Mouse (Mus musculus): Measurements from ENCODE around the gene Smtnl2. TPM values are rescaled to one million over a fixed set of nuclear protein-coding genes. Genes with fewer than 3 reads are reported as not detected.

Gene Smtnl2
- polyA plus RNA-seq (2014; fragmentation: Nextera tagmentation; extraction: Ambion mirVana): 8.0 TPM in 2 replicates

DNA sequence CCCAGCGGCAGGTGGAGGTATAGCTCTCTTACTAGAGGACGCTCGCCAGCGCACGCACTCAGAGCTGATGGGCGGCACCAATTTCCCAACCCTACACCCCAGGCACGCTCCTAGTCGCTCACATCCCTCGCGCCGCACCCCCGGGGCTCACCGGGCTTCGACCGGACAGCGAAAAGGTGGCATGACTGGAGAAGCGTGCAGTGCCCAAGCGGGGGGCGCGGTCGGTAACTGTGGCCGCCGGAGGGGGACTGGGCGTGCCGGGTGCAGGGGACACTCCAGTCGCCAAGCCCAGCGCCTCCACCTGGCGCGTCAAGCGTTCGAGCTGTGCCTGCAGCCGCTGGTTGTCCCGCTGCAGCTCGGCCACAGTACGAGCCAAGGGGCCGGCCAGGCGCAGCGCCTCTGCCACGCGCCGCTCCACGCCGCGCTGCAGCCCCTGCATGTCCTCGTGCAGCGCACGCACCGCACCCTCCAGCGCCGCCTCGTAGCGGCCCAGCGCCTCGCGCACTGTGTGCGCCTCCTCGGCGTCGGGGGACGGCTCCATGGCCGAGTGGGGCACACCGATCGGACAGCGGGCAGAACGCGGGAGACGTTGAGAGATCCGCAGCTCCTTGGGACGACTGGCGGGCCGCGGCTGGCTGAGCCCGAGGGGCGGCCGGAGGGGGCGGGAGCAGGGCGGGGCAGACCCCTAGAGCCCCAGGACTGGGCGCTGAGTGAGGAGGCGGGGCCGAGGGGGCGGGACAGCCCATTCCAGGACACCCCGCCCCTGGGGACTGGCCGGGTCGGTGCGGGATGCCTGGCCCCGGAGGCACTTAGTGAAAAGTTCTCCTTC, at the start of gene Smtnl2:
Gene Smtnl2, minus strand, starts transcription at position 621 of the 829 bp plus-strand sequence.
- ATAC-seq (replicated peaks; ENCODE audit: insufficient number of reproducible peaks, low FRiP score, low TSS enrichment, low read depth): peak; percentile 85
- peak within 1 kb of the TSS; percentile 66 for H3K9ac ChIP-seq (replicated peaks; ENCODE audit: low read length)
- H3K36me3 ChIP-seq (replicated peaks; ENCODE audit: control insufficient read depth, insufficient read depth, low read depth, low read length): no peaks in the 10 kb centered on the region
- under 1% methylated on average over 73 of the region's 86 CpGs for WGBS
- H3K27me3 ChIP-seq (ENCODE audit: control insufficient read depth, insufficient read depth, low read length): no peaks in the 10 kb centered on the region
- H3K4me3 ChIP-seq (ENCODE audit: low read depth, low read length): peak within 1 kb of the TSS; percentile 64
- H3K27ac ChIP-seq (replicated peaks; ENCODE audit: low read depth, low read length): no peak within 1 kb of the TSS
- H3K9me3 ChIP-seq (replicated peaks; ENCODE audit: control insufficient read depth, low read length): no peaks in the 10 kb centered on the region
- H3K4me1 ChIP-seq (ENCODE audit: control insufficient read depth, insufficient read depth, low read length): 0 out of 2 replicates have a peak, but pooled peaks cover 2% of the 10 kb centered on the region
- peak; percentile 87 for DNase-seq (ENCODE audit: low spot score)
- peak within 1 kb of the TSS; percentile 95 for H3K4me2 ChIP-seq (ENCODE audit: low read depth, low read length)

DNA sequence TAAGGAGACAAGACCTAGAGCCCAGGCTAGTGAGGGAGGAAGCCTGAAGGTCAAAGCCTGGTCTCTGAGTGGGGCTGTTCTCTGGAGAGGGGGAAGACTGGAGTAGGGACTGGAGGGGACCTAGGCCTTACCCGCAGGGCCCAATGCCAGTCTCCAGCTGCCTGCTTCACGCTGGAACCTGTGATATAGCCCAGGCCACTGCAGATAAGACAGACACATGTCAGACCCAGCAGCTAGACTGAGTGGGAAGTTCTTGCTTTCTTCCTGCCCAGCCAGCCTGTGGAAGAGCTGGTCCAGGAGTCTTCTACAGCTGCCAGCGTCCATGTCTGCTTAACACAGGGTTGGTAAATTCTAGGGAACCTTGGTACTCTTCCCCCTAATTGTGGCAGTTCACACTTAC, 47.0 kb upstream of the Smtnl2 start:
- H3K27ac ChIP-seq (replicated peaks; ENCODE audit: low read depth, low read length): no peak overlapping the region
- 75% methylated on average over 3 of the region's 3 CpGs for WGBS
- no peaks in the 10 kb centered on the region for H3K4me1 ChIP-seq (ENCODE audit: control insufficient read depth, insufficient read depth, low read length)
- no peak overlapping the region for H3K4me3 ChIP-seq (ENCODE audit: low read depth, low read length)
- H3K4me2 ChIP-seq (ENCODE audit: low read depth, low read length): no peak overlapping the region
- ATAC-seq (replicated peaks; ENCODE audit: insufficient number of reproducible peaks, low FRiP score, low TSS enrichment, low read depth): no peak
- no peaks in the 10 kb centered on the region for H3K27me3 ChIP-seq (ENCODE audit: control insufficient read depth, insufficient read depth, low read length)
- DNase-seq (ENCODE audit: low spot score): no peak
- H3K9me3 ChIP-seq (replicated peaks; ENCODE audit: control insufficient read depth, low read length): no peaks in the 10 kb centered on the region
- no peaks in the 10 kb centered on the region for H3K36me3 ChIP-seq (replicated peaks; ENCODE audit: control insufficient read depth, insufficient read depth, low read depth, low read length)
- H3K9ac ChIP-seq (replicated peaks; ENCODE audit: low read length): no peak overlapping the region

DNA sequence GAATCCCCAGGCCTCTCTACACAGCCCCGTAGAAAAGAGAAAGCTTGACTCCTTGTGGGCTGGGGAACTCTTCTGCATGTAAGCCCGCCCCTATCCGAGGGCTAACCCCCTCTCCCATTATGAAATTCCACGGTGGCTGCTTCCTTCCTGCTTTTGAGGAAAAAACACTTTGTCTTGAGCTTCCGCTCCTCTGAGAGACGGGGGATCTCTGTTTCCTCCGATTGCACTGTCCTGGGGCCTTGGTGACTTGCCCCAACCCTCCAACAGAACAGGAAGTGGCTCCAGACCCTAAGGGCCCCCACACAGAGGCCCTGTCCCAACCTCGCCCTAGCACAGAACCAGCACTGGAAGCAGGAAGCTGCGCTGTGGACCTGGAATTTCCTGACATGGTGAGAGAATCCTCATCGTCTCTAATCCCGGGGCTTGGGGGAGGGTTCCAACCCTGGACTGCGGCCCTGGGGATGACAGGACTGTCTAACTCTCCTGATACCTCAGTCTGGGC, 46.5 kb upstream of the Smtnl2 start:
- H3K36me3 ChIP-seq (replicated peaks; ENCODE audit: control insufficient read depth, insufficient read depth, low read depth, low read length): no peaks in the 10 kb centered on the region
- H3K4me2 ChIP-seq (ENCODE audit: low read depth, low read length): no peak overlapping the region
- ATAC-seq (replicated peaks; ENCODE audit: insufficient number of reproducible peaks, low FRiP score, low TSS enrichment, low read depth) (no peak), DNase-seq (ENCODE audit: low spot score) (no peak)
- H3K9me3 ChIP-seq (replicated peaks; ENCODE audit: control insufficient read depth, low read length): no peaks in the 10 kb centered on the region
- WGBS: 44% methylated on average over 12 of the region's 12 CpGs
- H3K4me3 ChIP-seq (ENCODE audit: low read depth, low read length): no peak overlapping the region
- no peaks in the 10 kb centered on the region for H3K4me1 ChIP-seq (ENCODE audit: control insufficient read depth, insufficient read depth, low read length)
- H3K27me3 ChIP-seq (ENCODE audit: control insufficient read depth, insufficient read depth, low read length): no peaks in the 10 kb centered on the region
- H3K9ac ChIP-seq (replicated peaks; ENCODE audit: low read length): no peak overlapping the region
- no peak overlapping the region for H3K27ac ChIP-seq (replicated peaks; ENCODE audit: low read depth, low read length)

DNA sequence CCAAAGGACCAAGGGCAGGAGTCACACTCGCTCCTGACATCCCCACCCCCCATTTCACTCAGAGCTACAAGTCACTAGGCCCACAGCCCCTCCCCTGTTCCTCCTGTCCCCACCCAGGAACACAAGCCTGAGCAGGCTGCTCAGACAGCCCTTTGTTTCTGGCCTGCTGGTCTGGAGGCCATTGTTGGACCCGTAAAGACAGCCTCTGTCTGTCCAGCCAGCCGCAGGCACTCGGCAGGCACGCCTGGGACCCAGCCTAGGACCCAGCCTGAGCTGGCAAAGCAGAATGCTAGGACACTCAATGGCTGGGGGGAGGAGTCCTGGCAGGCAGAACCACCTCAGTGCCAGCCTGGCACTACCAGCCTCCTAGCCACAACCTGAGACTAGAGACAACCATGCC, 44.2 kb upstream of the Smtnl2 start:
- ATAC-seq (replicated peaks; ENCODE audit: insufficient number of reproducible peaks, low FRiP score, low TSS enrichment, low read depth) (peak; percentile 22; the same call in 1 of the 2 replicates), DNase-seq (ENCODE audit: low spot score) (no peak)
- H3K4me2 ChIP-seq (ENCODE audit: low read depth, low read length): no peak overlapping the region
- no peaks in the 10 kb centered on the region for H3K27me3 ChIP-seq (ENCODE audit: control insufficient read depth, insufficient read depth, low read length)
- H3K9me3 ChIP-seq (replicated peaks; ENCODE audit: control insufficient read depth, low read length): no peaks in the 10 kb centered on the region
- peaks cover 4% of the 10 kb centered on the region; the same call in 1 of the 2 replicates for H3K36me3 ChIP-seq (replicated peaks; ENCODE audit: control insufficient read depth, insufficient read depth, low read depth, low read length)
- no peak overlapping the region for H3K9ac ChIP-seq (replicated peaks; ENCODE audit: low read length)
- H3K4me3 ChIP-seq (ENCODE audit: low read depth, low read length): no peak overlapping the region
- H3K27ac ChIP-seq (replicated peaks; ENCODE audit: low read depth, low read length): no peak overlapping the region
- 27% methylated on average over 5 of the region's 5 CpGs for WGBS
- no peaks in the 10 kb centered on the region for H3K4me1 ChIP-seq (ENCODE audit: control insufficient read depth, insufficient read depth, low read length)

DNA sequence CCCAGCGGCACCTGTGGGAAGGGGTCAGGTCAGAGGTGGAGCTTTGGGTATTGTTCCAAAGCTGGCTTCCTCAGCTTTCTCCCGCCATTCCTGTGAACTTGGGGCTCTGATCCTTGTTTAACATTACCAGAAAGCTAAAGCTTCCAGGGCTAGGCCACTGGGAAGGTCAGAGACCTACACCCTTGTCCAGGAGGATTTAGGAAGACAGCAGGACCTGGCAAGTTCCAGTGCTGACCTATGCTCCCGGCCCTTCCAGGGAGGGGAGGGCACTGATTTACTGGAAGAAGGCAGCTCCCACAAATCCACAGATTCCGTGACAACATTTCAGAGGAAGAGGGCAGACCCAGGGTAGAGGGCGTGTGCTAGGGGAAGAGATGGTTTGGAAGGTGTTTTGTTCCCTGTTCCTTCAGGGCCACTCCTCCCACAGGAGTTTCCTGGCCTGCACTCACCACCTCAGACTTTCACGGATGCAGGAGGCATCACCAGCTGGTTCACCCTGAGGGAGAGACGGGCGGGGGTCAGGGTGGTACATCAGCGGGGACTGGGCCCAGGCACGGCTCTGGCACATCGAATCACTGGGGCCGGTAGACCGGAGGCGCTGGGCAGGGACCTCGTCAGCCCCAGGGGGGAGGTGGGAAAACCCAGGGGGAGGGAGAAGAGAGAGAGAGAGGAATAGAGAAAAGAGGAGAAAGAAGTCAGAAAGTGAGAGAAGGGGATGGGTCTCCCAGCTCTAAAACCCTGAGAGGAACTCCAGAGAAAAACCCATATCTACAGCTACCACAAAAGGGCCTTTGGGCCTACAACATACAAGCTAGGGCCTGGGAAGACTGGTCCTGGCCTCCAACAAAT, 41.8 kb upstream of the Smtnl2 start:
- Histone ChIP-seq H3K9me3 (replicated peaks; ENCODE audit: control insufficient read depth, low read length) (no peaks in the 10 kb centered on the region), H3K27me3 (ENCODE audit: control insufficient read depth, insufficient read depth, low read length) (no peaks in the 10 kb centered on the region), H3K4me1 (ENCODE audit: control insufficient read depth, insufficient read depth, low read length) (no peaks in the 10 kb centered on the region), H3K36me3 (replicated peaks; ENCODE audit: control insufficient read depth, insufficient read depth, low read depth, low read length) (peaks cover 18% of the 10 kb centered on the region), H3K27ac (replicated peaks; ENCODE audit: low read depth, low read length) (no peak overlapping the region), H3K9ac (replicated peaks; ENCODE audit: low read length) (no peak overlapping the region), H3K4me2 (ENCODE audit: low read depth, low read length) (no peak overlapping the region), H3K4me3 (ENCODE audit: low read depth, low read length) (no peak overlapping the region)
- DNase-seq (ENCODE audit: low spot score): no peak
- ATAC-seq (replicated peaks; ENCODE audit: insufficient number of reproducible peaks, low FRiP score, low TSS enrichment, low read depth): no peak
- 54% methylated on average over 15 of the region's 15 CpGs for WGBS

DNA sequence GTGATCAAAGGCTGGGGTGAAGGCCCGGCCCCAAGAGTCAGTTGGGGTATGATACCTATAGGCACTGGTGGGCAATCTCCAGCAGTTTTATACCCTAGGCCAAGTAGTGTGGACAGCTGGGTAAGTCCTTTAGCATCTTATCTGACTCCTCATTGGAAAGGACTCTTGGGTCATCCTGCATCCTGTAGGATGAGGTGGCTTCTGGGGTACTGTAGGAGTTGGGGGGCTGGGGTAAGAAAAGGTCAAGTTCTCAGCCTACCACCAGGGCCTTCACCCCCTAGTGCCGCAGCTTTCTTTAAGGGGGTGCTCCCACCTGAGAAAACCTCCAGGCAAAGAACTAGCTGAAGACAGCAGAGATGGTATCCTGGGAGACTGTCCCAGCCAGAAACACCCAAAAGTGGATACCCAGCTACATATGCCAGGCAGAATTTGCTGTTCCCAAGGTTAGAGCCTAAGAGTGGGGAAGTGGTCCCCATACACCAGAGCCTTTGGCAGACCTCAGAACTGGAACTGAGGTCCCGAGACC, 40.7 kb upstream of the Smtnl2 start:
- 84% methylated on average over 3 of the region's 3 CpGs for WGBS
- peaks cover 22% of the 10 kb centered on the region for H3K36me3 ChIP-seq (replicated peaks; ENCODE audit: control insufficient read depth, insufficient read depth, low read depth, low read length)

DNA sequence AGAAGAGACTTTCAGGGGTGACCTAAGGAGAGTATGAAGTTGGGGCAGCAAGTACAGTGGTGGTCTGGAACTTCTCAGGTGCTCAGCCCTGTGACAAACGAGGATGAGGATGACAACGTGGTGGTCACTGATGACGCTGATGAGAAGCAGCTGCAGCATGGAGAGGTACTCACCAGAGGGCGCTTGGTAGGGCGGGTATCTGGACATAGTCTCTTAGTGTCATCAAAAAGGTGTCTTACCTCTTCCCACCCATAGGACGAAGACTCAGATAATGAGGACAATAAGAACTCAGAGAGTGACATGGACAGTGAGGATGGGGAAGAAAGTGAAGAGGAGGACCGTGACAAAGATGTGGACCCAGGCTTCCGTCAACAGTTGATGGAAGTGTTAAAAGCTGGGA, 36.0 kb upstream of the Smtnl2 start:
- H3K27me3 ChIP-seq (ENCODE audit: control insufficient read depth, insufficient read depth, low read length): no peaks in the 10 kb centered on the region
- no peaks in the 10 kb centered on the region for H3K9me3 ChIP-seq (replicated peaks; ENCODE audit: control insufficient read depth, low read length)
- H3K4me2 ChIP-seq (ENCODE audit: low read depth, low read length): no peak overlapping the region
- H3K9ac ChIP-seq (replicated peaks; ENCODE audit: low read length): no peak overlapping the region
- WGBS: 92% methylated on average over 8 of the region's 8 CpGs
- H3K27ac ChIP-seq (replicated peaks; ENCODE audit: low read depth, low read length): no peak overlapping the region
- H3K4me1 ChIP-seq (ENCODE audit: control insufficient read depth, insufficient read depth, low read length): no peaks in the 10 kb centered on the region
- ATAC-seq (replicated peaks; ENCODE audit: insufficient number of reproducible peaks, low FRiP score, low TSS enrichment, low read depth) (no peak), DNase-seq (ENCODE audit: low spot score) (no peak)
- peaks cover 35% of the 10 kb centered on the region for H3K36me3 ChIP-seq (replicated peaks; ENCODE audit: control insufficient read depth, insufficient read depth, low read depth, low read length)
- no peak overlapping the region for H3K4me3 ChIP-seq (ENCODE audit: low read depth, low read length)

More for the DNA sequence above, 40.7 kb upstream of the Smtnl2 start:
- no peaks in the 10 kb centered on the region for H3K9me3 ChIP-seq (replicated peaks; ENCODE audit: control insufficient read depth, low read length)
- no peak overlapping the region for H3K4me2 ChIP-seq (ENCODE audit: low read depth, low read length)
- H3K4me1 ChIP-seq (ENCODE audit: control insufficient read depth, insufficient read depth, low read length): no peaks in the 10 kb centered on the region
- H3K4me3 ChIP-seq (ENCODE audit: low read depth, low read length): no peak overlapping the region
- no peak for ATAC-seq (replicated peaks; ENCODE audit: insufficient number of reproducible peaks, low FRiP score, low TSS enrichment, low read depth)
- no peak overlapping the region for H3K27ac ChIP-seq (replicated peaks; ENCODE audit: low read depth, low read length)
- no peaks in the 10 kb centered on the region for H3K27me3 ChIP-seq (ENCODE audit: control insufficient read depth, insufficient read depth, low read length)
- DNase-seq (ENCODE audit: low spot score): no peak
- no peak overlapping the region for H3K9ac ChIP-seq (replicated peaks; ENCODE audit: low read length)

Data from embryonic facial prominence, embryonic 11.5 days (tissue).